Mouse (Mus musculus) colon, adult 2 months (tissue): ENCODE measurements around the gene Tagap1. TPM values are rescaled to one million over a fixed set of nuclear protein-coding genes. Genes with fewer than 3 reads are reported as not detected.

Source experiments
- polyA plus RNA-seq: library from polyadenylated mRNA; depleted of rRNA; stranded (reverse); fragments of >200 nt; gene quantifications from 2 replicates; pipeline ENCODE4 v1.2.3, GENCODE M21; 2012; rRNA removed

Tagap1 gene
- polyA plus RNA-seq: 12.0 and 12.4 TPM in 2 replicates

DNA sequence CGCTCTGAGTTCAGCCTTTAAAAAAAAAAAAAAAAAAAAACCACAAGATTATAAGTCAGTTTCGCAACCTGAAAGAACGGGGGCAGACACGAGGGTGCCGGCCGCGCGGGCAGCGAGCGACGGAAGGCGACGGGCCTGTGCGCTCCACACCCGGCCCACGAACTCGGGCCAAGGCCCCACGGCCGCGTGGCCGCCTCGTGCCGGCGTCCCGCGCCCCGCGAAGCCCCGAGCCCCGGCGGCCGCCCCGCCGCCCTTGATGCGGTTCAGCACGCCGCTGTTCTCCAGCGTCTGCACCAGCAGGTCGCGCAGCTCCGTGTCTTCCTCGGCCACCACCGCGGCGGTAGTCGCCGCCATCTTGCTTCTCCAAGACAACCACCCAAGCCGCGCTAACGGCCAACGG is at the start of gene Tagap1:
Gene Tagap1, minus strand, starts transcription at position 381 of the 400 bp plus-strand sequence.

DNA sequence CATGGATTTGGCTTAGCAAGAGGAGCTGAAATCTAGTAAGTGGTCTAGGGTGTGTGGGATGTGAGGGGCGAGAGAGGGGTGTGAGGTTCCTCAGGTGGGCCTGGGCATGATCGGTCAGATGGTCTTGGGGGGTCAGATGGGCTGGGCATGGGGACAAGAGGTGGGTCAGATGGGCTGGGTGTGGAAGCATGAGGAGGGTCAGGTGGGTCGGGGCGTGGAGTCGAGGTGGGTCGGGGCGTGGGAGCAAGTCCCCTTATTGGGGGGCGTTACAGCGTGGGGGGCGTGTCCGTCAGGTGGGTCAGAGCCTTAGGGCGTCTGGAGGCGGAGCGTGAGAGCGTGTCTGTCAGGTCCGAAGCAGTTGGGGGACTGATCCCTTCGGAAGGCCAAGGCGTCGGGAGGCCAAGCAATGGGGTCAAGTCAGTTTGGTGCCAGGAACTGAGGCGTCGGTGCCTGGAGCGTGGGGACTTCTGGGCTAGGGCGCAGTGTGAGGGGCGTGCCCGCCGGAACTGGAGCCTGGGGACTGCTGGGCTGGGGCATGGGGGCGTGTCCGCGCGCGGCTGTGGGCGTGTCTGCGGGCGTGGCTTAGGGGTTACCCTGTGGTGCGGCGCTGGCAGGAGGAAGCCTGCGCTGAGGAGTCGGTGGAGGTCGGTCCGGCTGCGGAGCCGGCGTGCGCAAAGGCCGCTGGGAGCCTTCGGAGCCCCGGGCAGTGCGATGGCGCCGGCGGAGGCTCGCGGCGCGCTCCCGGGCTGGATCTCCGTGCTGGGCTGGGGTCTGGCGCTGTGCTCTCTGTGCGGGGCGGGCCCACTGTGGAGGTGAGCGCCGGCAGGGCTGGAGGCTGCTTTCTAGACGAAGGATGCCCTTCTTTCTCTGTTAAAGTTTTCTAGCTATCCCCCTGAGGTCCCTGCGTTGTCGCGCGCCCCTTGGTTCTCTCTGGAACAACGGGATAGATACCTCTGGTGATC is 17.6 kb upstream of the Tagap1 start, which contains the start of gene Gm49721:
Gene Gm49721, plus strand, starts transcription at position 618 of the 962 bp plus-strand sequence.

DNA sequence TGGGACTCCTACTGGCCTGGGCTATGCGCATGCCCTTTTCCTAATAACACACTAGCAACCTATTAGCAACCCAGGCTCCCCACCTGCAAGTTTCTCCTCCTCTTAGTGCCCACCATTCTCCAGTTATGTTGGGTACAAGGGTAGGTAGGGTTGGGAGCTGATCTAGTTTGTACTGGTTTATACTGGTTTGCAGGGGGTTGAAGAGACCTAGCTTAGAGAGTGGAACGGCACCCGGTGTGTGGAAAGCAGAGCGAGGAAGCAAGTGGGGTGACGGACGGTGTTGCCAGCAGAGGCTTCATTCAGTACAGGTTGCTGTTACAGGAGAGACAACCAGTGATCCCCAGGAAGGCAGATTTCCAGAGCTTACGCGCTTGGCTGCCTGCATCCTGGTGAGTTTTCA is 9.4 kb upstream of the Tagap1 start, which contains the start of gene Rnaset2b:
Gene Rnaset2b, plus strand, starts transcription at position 301 of the 400 bp plus-strand sequence.

DNA sequence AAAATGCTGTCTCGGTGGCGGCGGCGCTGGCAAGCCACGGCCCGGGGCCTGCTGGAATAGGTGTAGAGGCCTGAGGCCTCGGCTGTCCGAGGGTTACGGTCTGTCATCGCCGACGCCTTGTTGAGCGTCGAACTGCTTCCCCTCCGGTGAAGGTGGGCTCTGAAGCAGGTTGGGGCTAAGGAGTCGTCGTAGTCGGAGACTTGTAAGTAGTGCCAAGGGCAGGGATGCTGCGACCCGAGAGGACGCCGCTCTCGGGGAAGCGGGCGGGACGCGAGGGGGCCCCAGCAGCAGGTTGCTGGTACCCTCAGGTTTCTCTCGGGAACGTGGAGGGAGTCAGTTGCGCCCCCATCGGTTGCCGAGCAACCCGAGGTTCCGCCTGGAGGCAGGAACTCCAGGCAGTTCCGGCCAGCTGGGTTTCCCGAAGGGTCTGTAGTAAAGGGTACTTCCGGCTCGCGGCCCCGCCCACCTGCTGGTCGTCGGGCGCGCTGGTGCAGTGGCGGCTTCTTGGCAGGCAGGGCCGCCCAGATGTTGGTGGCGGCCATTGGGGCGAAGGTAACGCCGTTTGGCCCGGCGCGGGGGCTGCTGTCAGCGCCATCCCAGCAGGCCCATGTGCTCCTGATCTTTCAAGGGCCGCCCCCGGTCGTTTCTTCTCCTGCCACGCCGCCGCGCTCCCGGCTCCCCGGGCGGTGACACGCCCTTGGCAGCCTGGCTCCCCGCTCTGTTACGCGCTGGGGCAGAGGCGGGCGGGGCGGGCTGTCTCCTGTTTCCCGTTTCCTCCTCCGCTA is 12.8 kb downstream of the Tagap1 start, which contains the start of gene Rsph3b:
Gene Rsph3b, minus strand, starts transcription at position 699 of the 785 bp plus-strand sequence.

Other genes starting within 250 kb of the Tagap1 start
- 165 and 220 TPM in 2 replicates for gene Ezr, start 178.4 kb downstream of the Tagap1 start, polyA plus RNA-seq
- gene Rsph3b, start 12.5 kb downstream of the Tagap1 start, polyA plus RNA-seq: 36.1 TPM in 2 replicates
- 66.8 and 86.6 TPM in 2 replicates for gene Rnaset2b, start 9.5 kb upstream of the Tagap1 start, polyA plus RNA-seq
- 5.7 and 9.2 TPM in 2 replicates for gene Gm49721, start 17.7 kb upstream of the Tagap1 start, polyA plus RNA-seq
- gene Gm1604a, start 64.4 kb upstream of the Tagap1 start, polyA plus RNA-seq: not detected in 2 replicates
- gene Rps6ka2, start 209.0 kb upstream of the Tagap1 start, polyA plus RNA-seq: 3.6 and 3.9 TPM in 2 replicates